Mouse (Mus musculus) kidney, adult 2 months (tissue): ENCODE results near the gene Hrg.

ENCODE experiments used
- CTCF ChIP-seq: fragments of 200-500 bp; conservative IDR thresholded peaks from 2 replicates; pipeline ENCODE4 v1.5.1; 2011; ENCODE audit warnings: low read depth, mild to moderate bottlenecking, control low read depth, low read length, moderate library complexity, mixed read lengths; ENCODE audit not compliant: insufficient read depth, insufficient read length
- POLR2A ChIP-seq: fragments of 200-500 bp; IDR thresholded peaks from one replicate; pipeline ENCODE4 v1.6.1; 2011; ENCODE audit warnings: low read depth, low read length, control low read depth

DNA sequence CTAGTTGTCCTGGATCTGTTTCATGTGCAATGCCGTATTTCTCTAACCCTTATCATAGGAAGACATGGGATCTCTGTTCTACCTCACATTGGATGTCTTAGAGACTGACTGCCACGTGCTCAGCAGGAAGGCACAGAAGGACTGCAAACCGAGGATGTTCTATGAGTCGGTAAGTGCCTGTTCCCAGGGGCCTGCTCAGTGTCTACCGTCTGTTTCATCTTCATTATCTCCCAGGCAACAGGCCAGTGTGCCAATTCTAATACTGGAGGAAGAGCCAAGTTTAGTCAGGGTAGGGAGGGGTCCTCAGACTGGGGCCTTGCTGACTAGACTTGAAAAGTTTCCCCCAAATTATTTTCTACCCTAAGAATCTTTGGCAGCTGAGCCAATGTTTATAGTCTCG lies 21.3 kb upstream of the Hrg start:
- no peak for TF ChIP-seq CTCF
- TF ChIP-seq POLR2A, result no peak
